Mouse (Mus musculus) stomach, postnatal 0 days (tissue): ENCODE measurements around the gene Ppip5k1.

Experiments used
- CTCF ChIP-seq: IDR thresholded peaks from 2 replicates; pipeline ENCODE4 v1.5.1; 2016; ENCODE audit warnings: antibody characterized with exemption, low read depth, mild to moderate bottlenecking, moderate library complexity
- EP300 ChIP-seq: optimal IDR thresholded peaks from 2 replicates; pipeline ENCODE3; 2016; ENCODE audit warnings: antibody characterized with exemption

GRCm38 (mm10) chr2:121329492-121329891 is 25.7 kb downstream of the Ppip5k1 start:
- TF ChIP-seq CTCF (no peak), EP300 (no peak)
